Mouse (Mus musculus) gastrocnemius, postnatal 36 days (tissue): Measurements from ENCODE around the gene Rhox3a. TPM values are rescaled to one million over a fixed set of nuclear protein-coding genes. Genes with fewer than 3 reads are reported as not detected.
"Not testable (repeated sequence)": the region's sequence is repeated elsewhere in the genome, so short reads cannot be mapped to it uniquely, and the experiment has no call there.

Source experiments
- DNase-seq, 2 experiments: peaks; one replicate each; pipeline ENCODE4 v3.0.0; 2022
- intact Hi-C: fragments of 180-260 bp; cut with DNase I; formaldehyde crosslinking; loops from one replicate; pipeline ENCODE4 v1.15.1; 2025
- long read RNA-seq, 2 experiments: library from polyadenylated mRNA; stranded (forward); transcript quantifications; one replicate each; pipeline ENCODE4 v2.0.0; 2021
- total RNA-seq, 2 experiments: library from RNA; stranded (reverse); gene quantifications; 2 replicates each; pipeline ENCODE4 v1.2.3; 2021

The Rhox3a gene
- total RNA-seq: not detected
- long read RNA-seq, experiment 1: 0 reads
- long read RNA-seq, experiment 2: 0 reads

DNA sequence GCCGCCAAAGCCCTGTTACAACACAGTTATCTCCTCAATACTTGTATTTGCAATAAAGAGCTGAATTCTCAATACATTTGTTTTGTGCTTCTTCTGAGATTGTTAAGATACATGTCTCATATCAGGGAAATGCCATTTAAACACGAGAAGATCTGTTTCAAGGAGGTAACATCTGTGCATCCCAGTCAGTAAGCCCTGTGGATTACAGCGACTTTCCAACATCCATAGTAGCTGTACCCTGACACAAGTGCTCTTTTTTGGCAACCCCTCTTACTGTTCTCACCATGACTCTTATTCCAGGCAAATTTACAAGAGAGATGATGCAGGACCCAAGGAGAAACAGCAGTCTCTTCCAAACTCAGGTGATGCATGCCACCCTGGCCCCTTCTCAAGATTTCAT, at the start of gene Rhox3a:
TSS of gene Rhox3a (plus strand) at position 301 of the 400 bp plus-strand sequence.
- DNase-seq, intact Hi-C loops: not testable (repeated sequence)

DNA sequence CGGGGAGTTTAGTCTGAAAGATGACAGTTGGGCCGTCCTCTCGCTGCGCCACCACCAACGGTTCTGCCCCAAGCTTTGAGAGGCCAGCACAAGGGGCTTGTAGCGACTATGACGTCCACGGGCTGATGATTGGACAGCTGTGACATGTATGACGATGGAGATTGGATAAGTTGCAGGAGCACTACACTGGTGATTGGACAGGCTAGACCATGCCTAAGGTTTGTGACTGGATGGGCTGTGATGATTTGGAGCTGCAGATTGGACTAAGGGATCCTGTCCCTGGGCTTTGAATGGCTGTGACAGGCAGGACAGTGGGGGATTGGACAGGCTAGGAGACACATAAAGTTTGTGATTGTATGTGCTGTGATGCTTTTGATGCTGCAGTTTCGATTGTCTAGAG, 38.8 kb upstream of the Rhox3a start, which contains the start of gene Gm9:
TSS of gene Gm9 (minus strand) at position 101 of the 400 bp plus-strand sequence.
- intact Hi-C loops: no loop called here
- no peak for DNase-seq

DNA sequence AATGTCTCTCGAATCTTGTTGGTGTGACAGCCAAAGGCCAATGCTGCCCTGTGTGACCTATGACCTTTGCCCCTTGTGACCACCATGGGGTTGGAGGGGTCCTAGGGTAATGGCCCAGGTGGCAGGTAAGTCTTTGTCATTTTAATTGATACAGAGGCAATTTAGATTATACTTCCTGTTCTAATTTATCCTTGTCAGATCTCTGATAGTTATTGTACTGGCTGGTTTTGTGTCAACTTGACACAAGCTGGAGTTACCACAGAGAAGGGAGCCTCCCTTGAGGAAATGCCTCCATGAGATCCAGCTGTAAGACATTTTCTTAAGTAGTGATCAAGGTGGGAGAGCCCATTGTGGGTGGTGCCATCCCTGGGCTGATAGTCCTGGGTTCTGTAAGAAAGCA, 27.6 kb upstream of the Rhox3a start, which contains the start of gene Rhox1:
TSS of gene Rhox1 (minus strand) at position 101 of the 400 bp plus-strand sequence.
- intact Hi-C loops, DNase-seq: not testable (repeated sequence)

DNA sequence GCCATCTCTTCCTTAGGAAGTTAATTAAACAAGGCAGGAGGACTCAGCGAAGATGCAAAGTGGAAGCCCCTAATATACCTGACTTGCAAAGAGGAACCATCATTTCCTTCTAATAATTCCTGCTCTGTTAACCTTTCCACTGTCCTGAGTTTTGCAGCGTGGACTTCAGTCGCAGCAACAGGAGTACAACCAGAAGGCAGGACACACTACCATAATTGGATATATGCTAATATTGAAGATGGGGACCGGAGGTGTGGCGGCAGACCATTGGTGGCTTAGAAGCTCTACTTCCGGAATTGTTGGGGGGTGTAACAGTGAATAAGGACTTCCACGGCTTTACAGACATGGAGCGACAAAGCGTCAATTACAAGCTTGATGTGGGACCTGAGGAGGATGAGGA, 5.0 kb upstream of the Rhox3a start, which contains the start of gene Rhox2a:
TSS of gene Rhox2a (plus strand) at position 301 of the 400 bp plus-strand sequence.
- DNase-seq, intact Hi-C loops: not testable (repeated sequence)

DNA sequence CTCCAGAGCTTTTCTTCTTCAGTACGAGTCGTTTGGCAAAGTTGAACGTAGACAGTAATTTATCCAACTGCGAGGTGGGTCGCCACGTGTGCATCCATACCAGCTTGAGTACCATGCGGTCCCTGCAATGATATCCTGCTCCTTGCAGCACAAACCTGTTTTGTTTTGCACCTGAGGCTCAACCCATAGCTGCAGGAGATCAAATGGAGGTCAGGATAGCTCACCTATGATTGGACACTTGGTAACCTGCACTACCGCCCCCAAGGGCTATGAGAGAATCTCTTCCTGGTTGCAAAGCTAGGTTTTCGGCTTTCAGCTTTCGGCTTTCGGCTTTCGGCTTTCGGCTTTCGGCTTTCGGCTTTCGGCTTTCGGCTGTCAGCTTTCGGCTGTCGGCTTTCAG, 15.3 kb downstream of the Rhox3a start, which contains the start of gene Rhox4a:
TSS of gene Rhox4a (plus strand) at position 301 of the 400 bp plus-strand sequence.
- intact Hi-C loops, DNase-seq: not testable (repeated sequence)

Other genes with a start within 250 kb of the Rhox3a start
- gene Sowahd, start 201.1 kb upstream of the Rhox3a start, total RNA-seq: not detected
- 100 to 1,000 TPM; 221 to 256 TPM for gene Rpl39, start 164.5 kb upstream of the Rhox3a start, total RNA-seq
- gene Upf3b, start 139.6 kb upstream of the Rhox3a start, total RNA-seq: 1 to 10 TPM; 8.4 to 9.7 TPM
- 1 to 10 TPM; 5.6 to 8.8 TPM for gene Nkap, start 123.1 kb upstream of the Rhox3a start, total RNA-seq
- gene Akap14, start 81.1 kb upstream of the Rhox3a start, total RNA-seq: not detected
- gene Ndufa1, start 58.8 kb upstream of the Rhox3a start, total RNA-seq: 100 to 1,000 TPM; 353 to 410 TPM
- 1 to 10 TPM; 1.9 to 3.4 TPM for gene Rnf113a1, start 58.7 kb upstream of the Rhox3a start, total RNA-seq
- not detected for gene Gm9, start 38.9 kb upstream of the Rhox3a start, total RNA-seq
- gene Rhox1, start 27.7 kb upstream of the Rhox3a start, total RNA-seq: not detected
- gene Rhox2a, start 4.9 kb upstream of the Rhox3a start, total RNA-seq: not detected
- not detected for gene Rhox4a, start 15.4 kb downstream of the Rhox3a start, total RNA-seq
- not detected for gene Rhox3a2, start 130.1 kb downstream of the Rhox3a start, total RNA-seq
- gene Rhox4a2, start 140.9 kb downstream of the Rhox3a start, total RNA-seq: not detected
- gene Rhox2b, start 162.1 kb downstream of the Rhox3a start, total RNA-seq: not detected
- not detected for gene Rhox4b, start 182.6 kb downstream of the Rhox3a start, total RNA-seq
- not detected for gene Rhox2c, start 203.8 kb downstream of the Rhox3a start, total RNA-seq
- not detected for gene Rhox3c, start 208.7 kb downstream of the Rhox3a start, total RNA-seq
- gene Rhox4c, start 230.4 kb downstream of the Rhox3a start, total RNA-seq: not detected
- gene Rhox2d, start 243.5 kb downstream of the Rhox3a start, total RNA-seq: not detected